Mouse (Mus musculus) stomach, postnatal 0 days (tissue): ENCODE data around the gene Olfr93. TPM values are rescaled to one million over a fixed set of nuclear protein-coding genes. Genes with fewer than 3 reads are reported as not detected.
"Not testable (repeated sequence)": the region's sequence is repeated elsewhere in the genome, so short reads cannot be mapped to it uniquely, and the experiment has no call there.

Experiments used
- ATAC-seq: fragments of 200-750 bp; cut with Nextera tagmentation; 2 replicates; pipeline ENCODE4 v1.8.0; 2017; ENCODE audit not compliant: low FRiP score, low TSS enrichment
- DNase-seq: peaks from one replicate; pipeline ENCODE4 v3.0.0-alpha.2; 2016; ENCODE audit warnings: low spot score
- H3K27ac ChIP-seq: fragments of 300-500 bp; sonication (generic); replicated peaks from 2 replicates; pipeline ENCODE4 v1.5.1; 2014; ENCODE audit warnings: mild to moderate bottlenecking, control low read depth
- H3K27me3 ChIP-seq: fragments of 300-500 bp; sonication (generic); 2 replicates; pipeline ENCODE4 v1.6.1; 2014; ENCODE audit warnings: low read length; ENCODE audit not compliant: control insufficient read depth, insufficient read depth
- H3K36me3 ChIP-seq: fragments of 300-500 bp; sonication (generic); 2 replicates; pipeline ENCODE4 v1.6.1; 2014; ENCODE audit warnings: low read length, mixed read lengths; ENCODE audit not compliant: control insufficient read depth, insufficient read depth
- H3K4me1 ChIP-seq: fragments of 300-500 bp; sonication (generic); replicated peaks from 2 replicates; pipeline ENCODE4 v1.6.1; 2014; ENCODE audit warnings: antibody characterized with exemption; ENCODE audit not compliant: control insufficient read depth, insufficient read depth
- H3K4me2 ChIP-seq: fragments of 300-500 bp; sonication (generic); replicated peaks from 2 replicates; pipeline ENCODE4 v1.6.1; 2014; ENCODE audit warnings: low read depth, mild to moderate bottlenecking, control low read depth, moderate library complexity
- H3K4me3 ChIP-seq: fragments of 300-500 bp; sonication (generic); 2 replicates; pipeline ENCODE4 v1.5.1; 2014; ENCODE audit warnings: low read depth, low read length, control low read depth
- H3K9ac ChIP-seq: fragments of 300-500 bp; sonication (generic); 2 replicates; pipeline ENCODE4 v1.6.1; 2014; ENCODE audit warnings: mild to moderate bottlenecking, low read length, control low read depth, mixed read lengths
- H3K9me3 ChIP-seq: fragments of 300-500 bp; sonication (generic); 2 replicates; pipeline ENCODE4 v1.6.1; 2016; ENCODE audit warnings: low read length; ENCODE audit not compliant: control insufficient read depth
- CTCF ChIP-seq: IDR thresholded peaks from 2 replicates; pipeline ENCODE4 v1.5.1; 2016; ENCODE audit warnings: antibody characterized with exemption, low read depth, mild to moderate bottlenecking, moderate library complexity
- EP300 ChIP-seq: optimal IDR thresholded peaks from 2 replicates; pipeline ENCODE3; 2016; ENCODE audit warnings: antibody characterized with exemption
- WGBS: fragments of 180-500 bp; shearing (Covaris S2); extraction: QIAGEN DNeasy Blood & Tissue Kit; methylation state at CpG from one replicate; pipeline ENCODE4 v1.1.7; 2014; 5-methylcytosine and 5-hydroxymethylcytosine counted together
- polyA plus RNA-seq: library from polyadenylated mRNA; unstranded; fragments of >200 nt; fragmentation: Nextera tagmentation; extraction: Ambion mirVana; gene quantifications from 2 replicates; pipeline ENCODE4 v1.2.1, GENCODE M21; 2015

The Olfr93 gene
- polyA plus RNA-seq, 1 experiment from 2014 or later: not detected

DNA sequence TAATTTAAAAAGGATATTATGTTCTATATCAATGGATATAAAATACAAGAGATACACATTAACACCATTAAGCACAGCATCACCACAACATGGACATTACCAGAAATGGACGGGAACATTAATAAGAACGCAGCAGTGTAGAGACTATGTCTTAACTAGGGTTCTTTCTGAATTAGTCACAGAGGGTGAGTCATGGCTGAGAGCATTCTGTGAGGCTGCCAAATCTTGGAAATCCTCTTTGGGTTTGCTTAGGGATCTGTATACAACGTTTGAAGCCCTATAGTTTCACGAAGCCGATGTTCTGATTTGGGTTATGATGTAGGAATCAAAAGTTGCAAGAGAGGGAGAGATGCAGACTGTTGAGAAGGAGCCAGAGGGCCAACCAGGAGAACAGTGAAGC is 33.5 kb upstream of the Olfr93 start:
- no peak overlapping the region for H3K4me3 ChIP-seq
- no peak overlapping the region for H3K9ac ChIP-seq
- H3K27me3 ChIP-seq: no peaks in the 10 kb centered on the region; the same call in 1 of the 2 replicates
- no peak for TF ChIP-seq CTCF
- no peak for TF ChIP-seq EP300
- no peaks in the 10 kb centered on the region for H3K36me3 ChIP-seq
- ATAC-seq: peak; percentile 42; the same call in 1 of the 2 replicates
- DNase-seq: no peak
- no peaks in the 10 kb centered on the region for H3K9me3 ChIP-seq
- H3K4me1 ChIP-seq: no peaks in the 10 kb centered on the region
- H3K27ac ChIP-seq: no peak overlapping the region
- WGBS: 32% methylated on average over 5 of the region's 5 CpGs
- H3K4me2 ChIP-seq: no peak overlapping the region

DNA sequence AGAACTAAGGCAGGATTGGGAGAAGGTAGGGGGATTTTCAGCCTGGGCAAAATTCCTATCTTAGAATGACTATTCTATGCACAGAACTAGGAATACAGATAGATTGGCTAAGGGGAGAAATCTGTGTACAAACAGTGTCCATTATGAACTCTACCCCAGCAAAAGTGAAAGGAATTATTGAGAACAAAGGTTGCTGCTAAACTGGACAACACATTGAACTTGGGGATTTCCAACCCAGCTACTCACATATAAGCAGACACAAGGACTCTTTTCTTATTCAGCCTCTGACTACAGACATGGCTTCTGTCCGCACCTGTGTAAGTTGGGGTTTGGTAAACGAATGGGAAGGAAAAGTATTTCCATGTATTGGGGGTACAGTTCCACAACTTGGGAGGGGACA is 32.4 kb upstream of the Olfr93 start, which contains the start of gene Ubd:
Gene Ubd (plus strand): TSS at position 237 of the 400 bp plus-strand sequence.
- Histone ChIP-seq H3K27ac (no peak within 1 kb of the TSS), H3K4me3 (no peak within 1 kb of the TSS), H3K36me3 (no peaks in the 10 kb centered on the region), H3K27me3 (no peaks in the 10 kb centered on the region; the same call in 1 of the 2 replicates), H3K9me3 (no peaks in the 10 kb centered on the region), H3K9ac (no peak within 1 kb of the TSS), H3K4me2 (no peak within 1 kb of the TSS), H3K4me1 (no peaks in the 10 kb centered on the region)
- no peak for DNase-seq
- no peak for ATAC-seq
- 87% methylated on average over 2 of the region's 2 CpGs for WGBS
- TF ChIP-seq CTCF: no peak
- no peak for TF ChIP-seq EP300

DNA sequence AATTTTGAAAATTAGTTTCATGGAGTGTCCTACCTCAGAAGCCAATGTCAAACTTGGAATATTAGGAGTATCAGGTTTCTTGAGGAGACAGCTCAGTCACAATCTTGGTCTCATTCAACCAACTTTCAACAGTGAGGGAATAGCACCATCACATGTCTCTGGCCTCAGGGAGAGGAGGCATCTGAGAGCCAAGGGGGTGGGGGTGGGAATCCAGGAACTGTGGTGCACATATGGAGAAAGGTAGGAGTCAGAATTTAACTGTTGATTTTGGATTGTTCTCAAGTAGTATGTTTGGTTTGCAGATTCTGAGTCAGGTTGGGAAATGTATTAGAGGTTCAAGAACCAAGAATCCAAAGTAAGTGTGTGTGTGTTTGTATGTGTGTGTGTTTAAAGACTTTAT is 31.7 kb upstream of the Olfr93 start:
- no peak for ATAC-seq

GRCm38 (mm10) chr17:37190711-37191110 is 29.4 kb upstream of the Olfr93 start:
- no peak overlapping the region for H3K4me2 ChIP-seq
- no peaks in the 10 kb centered on the region for H3K9me3 ChIP-seq
- no peak for TF ChIP-seq CTCF
- TF ChIP-seq EP300: no peak
- H3K36me3 ChIP-seq: no peaks in the 10 kb centered on the region
- no peak overlapping the region for H3K9ac ChIP-seq
- no peak for DNase-seq
- no peak overlapping the region for H3K4me3 ChIP-seq
- no peak overlapping the region for H3K27ac ChIP-seq
- no peak for ATAC-seq
- 33% methylated on average over 2 of the region's 2 CpGs for WGBS
- no peaks in the 10 kb centered on the region for H3K4me1 ChIP-seq
- no peaks in the 10 kb centered on the region; the same call in 1 of the 2 replicates for H3K27me3 ChIP-seq

More for the DNA sequence above, 31.7 kb upstream of the Olfr93 start:
- Histone ChIP-seq H3K27ac (no peak overlapping the region), H3K4me1 (no peaks in the 10 kb centered on the region), H3K27me3 (no peaks in the 10 kb centered on the region; the same call in 1 of the 2 replicates), H3K9ac (no peak overlapping the region), H3K9me3 (no peaks in the 10 kb centered on the region), H3K4me2 (no peak overlapping the region), H3K4me3 (no peak overlapping the region), H3K36me3 (no peaks in the 10 kb centered on the region)
- no peak for TF ChIP-seq CTCF
- TF ChIP-seq EP300: no peak
- DNase-seq: no peak

- TF ChIP-seq EP300: no peak
- TF ChIP-seq CTCF: no peak
- Histone ChIP-seq H3K4me1 (no peaks in the 10 kb centered on the region), H3K27ac (no peak overlapping the region), H3K9ac (no peak overlapping the region), H3K4me2 (no peak overlapping the region), H3K27me3 (no peaks in the 10 kb centered on the region), H3K36me3 (no peaks in the 10 kb centered on the region), H3K4me3 (no peak overlapping the region), H3K9me3 (no peaks in the 10 kb centered on the region)
- WGBS: 25% methylated on average over 6 of the region's 6 CpGs
- ATAC-seq: peak; percentile 69
- DNase-seq: no peak
Observed at GRCm38 (mm10) chr17:37185474-37185873, 24.2 kb upstream of the Olfr93 start.

DNA sequence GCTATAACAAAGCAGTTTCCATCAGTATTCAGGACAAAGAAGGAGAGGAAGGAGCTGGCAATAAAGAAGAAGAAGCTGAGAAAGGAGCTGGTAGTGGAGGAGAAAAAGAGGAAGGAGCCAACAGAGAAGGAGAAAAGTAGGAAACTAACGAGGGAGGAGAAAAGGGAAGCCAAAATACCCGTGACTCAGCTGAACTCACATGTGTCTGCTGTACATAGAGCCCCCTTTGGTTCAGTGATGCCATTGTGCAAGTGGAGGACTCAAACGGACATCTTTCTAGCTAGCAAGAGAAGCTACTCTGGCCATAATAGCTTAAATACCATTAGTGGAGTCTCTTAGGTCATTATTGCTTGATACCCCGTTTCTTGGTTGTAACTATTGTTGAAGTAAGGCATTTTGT is 29.9 kb downstream of the Olfr93 start:
- DNase-seq, H3K4me1 ChIP-seq, H3K4me2 ChIP-seq, ATAC-seq, H3K36me3 ChIP-seq, H3K27me3 ChIP-seq, H3K9ac ChIP-seq, H3K9me3 ChIP-seq, H3K27ac ChIP-seq, H3K4me3 ChIP-seq: not testable (repeated sequence)
- 61% methylated on average over 4 of the region's 4 CpGs for WGBS
